Mouse (Mus musculus) granulocyte monocyte progenitor cell, adult 5-6 weeks (primary cell): ENCODE measurements around the gene 4930563M21Rik. TPM values are rescaled to one million over a fixed set of nuclear protein-coding genes. Genes with fewer than 3 reads are reported as not detected.

ENCODE experiments used
- total RNA-seq, 2 experiments: library from RNA; stranded (forward) in 1 of 2; stranded (reverse) in 1 of 2; fragments of 200-712, 200-1000 nt in 1 of 2; fragments of >200 nt in 1 of 2; fragmentation: Nextera tagmentation in 1 of 2; gene quantifications; 2 replicates each; pipeline ENCODE4 v1.2.3; 2014 to 2017

The 4930563M21Rik gene
- total RNA-seq, 2 experiments from 2014 or later = not detected

Other genes starting within 250 kb of the 4930563M21Rik start
- gene Scaper, start 72.4 kb downstream of the 4930563M21Rik start, total RNA-seq (2014; fragmentation: Nextera tagmentation) = 5.4 and 5.7 TPM in 2 replicates
- gene Scaper, start 72.4 kb downstream of the 4930563M21Rik start, total RNA-seq (2017) = 8.0 and 11.3 TPM in 2 replicates
- 39.2 and 40.8 TPM in 2 replicates for gene Rcn2, start 31.3 kb upstream of the 4930563M21Rik start, total RNA-seq (2014; fragmentation: Nextera tagmentation)
- gene Rcn2, start 31.3 kb upstream of the 4930563M21Rik start, total RNA-seq (2017) = 41.6 and 61.7 TPM in 2 replicates
- 65.1 and 77.0 TPM in 2 replicates for gene Pstpip1, start 79.4 kb upstream of the 4930563M21Rik start, total RNA-seq (2014; fragmentation: Nextera tagmentation)
- 101 and 110 TPM in 2 replicates for gene Pstpip1, start 79.4 kb upstream of the 4930563M21Rik start, total RNA-seq (2017)
- gene Tspan3, start 154.9 kb upstream of the 4930563M21Rik start, total RNA-seq (2014; fragmentation: Nextera tagmentation) = 58.3 and 66.0 TPM in 2 replicates
- gene Tspan3, start 154.9 kb upstream of the 4930563M21Rik start, total RNA-seq (2017) = 28.0 and 50.9 TPM in 2 replicates